Mouse (Mus musculus): ENCODE measurements at regions not wholly inside any gene's neighbourhood (a gene's known extent, or its start where the extent isn't known, plus 50 kb on each side); places are given as distances from the start of the nearest gene placed in this dataset.

GRCm38 (mm10) chr10:8071858-8072257, 115.8 kb upstream of the Tab2 start:
- DNase-seq: no peak

- DNase-seq: no peak
Measured at GRCm38 (mm10) chr10:8070472-8070871, 114.4 kb upstream of the Tab2 start.

- DNase-seq: no peak
Measured at GRCm38 (mm10) chr10:8066926-8067325, 110.9 kb upstream of the Tab2 start.

DNA sequence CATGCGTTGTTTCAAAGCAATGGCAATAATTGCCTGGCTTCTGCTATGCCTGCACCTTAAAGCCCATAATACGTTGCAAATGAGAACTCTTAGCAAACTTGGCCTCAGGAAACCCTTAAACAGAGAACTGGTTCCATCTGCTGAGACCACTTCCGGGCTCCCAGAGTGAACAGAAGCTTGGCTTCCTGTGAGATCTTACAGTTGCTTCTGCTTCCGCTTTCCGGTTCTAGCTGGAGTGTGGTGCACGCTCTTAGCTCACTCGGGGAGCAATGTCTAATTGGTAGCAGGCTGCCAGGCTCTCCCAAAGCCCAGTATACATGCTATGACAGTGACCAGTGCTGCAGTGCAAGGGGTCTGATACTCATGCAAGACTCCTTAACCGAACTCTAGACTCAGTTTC, 109.7 kb upstream of the Tab2 start:
- DNase-seq: no peak

GRCm38 (mm10) chr10:8064281-8064680, 108.3 kb upstream of the Tab2 start:
- DNase-seq: no peak

DNA sequence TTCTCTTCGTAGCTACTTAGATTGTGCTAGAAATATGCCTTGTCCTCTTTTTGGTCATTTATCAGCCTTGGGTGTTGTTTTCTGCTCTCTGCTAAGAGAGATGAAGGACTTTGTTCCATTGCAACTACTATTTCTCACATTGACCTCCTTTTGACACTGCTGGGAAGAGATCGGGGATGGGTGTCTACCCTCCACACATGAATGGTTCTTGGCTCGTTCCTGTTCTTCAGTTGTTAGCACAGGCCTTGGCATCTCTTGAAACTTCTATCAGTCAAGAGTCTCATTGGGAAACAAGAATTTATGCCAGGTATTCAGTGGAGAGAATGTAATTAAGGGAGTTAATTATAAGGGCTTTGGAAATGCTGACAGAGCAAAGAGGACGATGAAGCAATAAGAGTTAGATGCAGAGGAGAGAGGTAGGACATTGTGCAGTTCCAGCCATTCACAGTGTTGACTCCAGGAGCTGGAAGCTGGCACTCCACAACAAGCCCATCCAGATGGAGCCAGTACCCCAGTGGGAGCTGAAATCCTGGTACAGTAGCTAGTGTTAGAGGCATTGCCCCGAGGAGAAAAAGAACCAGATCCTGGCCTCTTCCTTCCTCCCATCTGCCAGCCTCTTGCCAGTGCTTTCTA, 107.5 kb upstream of the Tab2 start:
- peak in 1 of 2 experiments; percentile 9 for DNase-seq

DNA sequence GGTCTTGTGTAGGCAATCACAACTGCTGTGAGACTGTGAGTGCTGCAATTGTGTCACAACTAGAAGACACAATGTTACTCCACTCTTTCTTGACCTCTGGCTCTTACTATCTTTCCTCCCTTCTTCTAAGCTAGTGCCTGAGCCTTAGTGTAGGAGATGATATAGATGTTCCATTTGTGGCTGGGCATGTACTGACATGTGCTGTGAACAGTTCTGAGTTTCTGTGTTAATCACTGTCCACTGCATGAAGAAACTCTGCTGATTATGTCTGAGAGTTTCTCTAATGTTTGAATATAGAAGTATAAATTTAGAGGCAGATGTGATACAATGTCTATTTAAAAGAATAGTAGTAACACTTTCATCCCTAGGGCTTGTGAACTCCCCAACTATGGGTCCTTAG, 105.0 kb upstream of the Tab2 start:
- no peak for DNase-seq

DNA sequence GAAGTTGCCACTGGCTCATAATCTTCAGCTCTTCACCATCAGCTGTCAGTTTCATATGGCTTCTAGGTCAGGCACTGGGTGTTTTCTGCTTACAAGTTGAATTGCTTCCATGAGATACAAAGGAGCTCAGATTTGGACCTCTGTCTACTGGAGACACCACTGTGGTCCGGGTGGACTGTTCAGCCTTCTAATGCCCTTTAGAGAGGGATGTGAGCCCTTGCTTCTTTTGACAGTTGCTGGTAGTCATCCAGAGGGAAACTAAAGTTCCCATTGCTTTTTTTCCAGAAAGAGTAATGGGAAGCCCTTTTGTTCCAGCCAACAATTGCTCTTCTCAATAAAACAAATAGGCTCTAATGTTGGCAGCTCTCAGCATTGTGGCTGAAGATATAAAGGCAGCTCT, 103.7 kb upstream of the Tab2 start:
- DNase-seq: no peak

- DNase-seq: no peak
Measured at GRCm38 (mm10) chr10:8057855-8058254, 101.8 kb upstream of the Tab2 start.

- DNase-seq: no peak
Measured at GRCm38 (mm10) chr10:8055293-8055692, 99.3 kb upstream of the Tab2 start.

- DNase-seq: no peak
Measured at GRCm38 (mm10) chr10:8043416-8044163, 87.6 kb upstream of the Tab2 start.

GRCm38 (mm10) chr10:8042306-8042705, 86.3 kb upstream of the Tab2 start:
- no peak for DNase-seq

- no peak for DNase-seq
Measured at GRCm38 (mm10) chr10:8041790-8042189, 85.8 kb upstream of the Tab2 start.

DNA sequence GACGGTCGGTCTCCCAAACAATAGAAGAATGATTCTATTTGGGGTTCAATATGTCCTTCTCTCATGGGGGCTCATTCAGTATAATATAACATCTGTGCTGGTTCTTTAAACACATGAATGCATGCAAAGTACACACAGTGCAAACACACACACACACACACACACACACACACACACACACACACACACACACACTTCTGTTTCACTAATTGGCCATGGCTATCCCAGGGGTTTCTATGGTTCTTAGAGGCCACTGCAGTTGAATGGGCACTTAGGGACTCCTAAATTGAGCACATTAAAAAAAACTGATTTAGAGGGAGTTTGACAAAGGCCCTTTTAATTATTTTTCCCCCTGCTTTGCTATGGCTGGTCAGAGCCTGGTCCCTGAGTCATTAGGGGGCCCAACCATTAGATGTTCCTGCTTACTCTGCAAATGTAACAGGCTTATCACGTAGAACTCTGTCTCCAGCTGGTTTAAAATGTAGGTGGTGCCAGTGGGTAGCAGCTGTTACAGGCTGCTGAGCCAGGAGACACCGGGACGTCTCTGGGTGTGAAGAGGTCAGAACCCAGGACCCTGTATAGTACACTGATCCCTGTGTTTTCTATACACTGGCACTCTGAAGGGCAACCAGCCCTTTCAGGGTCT, 82.1 kb upstream of the Tab2 start:
- no peak for DNase-seq

- no peak for DNase-seq
Measured at GRCm38 (mm10) chr10:8036293-8036692, 80.3 kb upstream of the Tab2 start.

- no peak for DNase-seq
Measured at GRCm38 (mm10) chr10:8035310-8035709, 79.3 kb upstream of the Tab2 start.

- no peak for DNase-seq
Measured at GRCm38 (mm10) chr10:8032203-8032602, 76.2 kb upstream of the Tab2 start.

- DNase-seq: no peak
Measured at GRCm38 (mm10) chr10:8028840-8029239, 72.8 kb upstream of the Tab2 start.

- DNase-seq: no peak
Measured at GRCm38 (mm10) chr10:8027023-8027422, 71.0 kb upstream of the Tab2 start.

DNA sequence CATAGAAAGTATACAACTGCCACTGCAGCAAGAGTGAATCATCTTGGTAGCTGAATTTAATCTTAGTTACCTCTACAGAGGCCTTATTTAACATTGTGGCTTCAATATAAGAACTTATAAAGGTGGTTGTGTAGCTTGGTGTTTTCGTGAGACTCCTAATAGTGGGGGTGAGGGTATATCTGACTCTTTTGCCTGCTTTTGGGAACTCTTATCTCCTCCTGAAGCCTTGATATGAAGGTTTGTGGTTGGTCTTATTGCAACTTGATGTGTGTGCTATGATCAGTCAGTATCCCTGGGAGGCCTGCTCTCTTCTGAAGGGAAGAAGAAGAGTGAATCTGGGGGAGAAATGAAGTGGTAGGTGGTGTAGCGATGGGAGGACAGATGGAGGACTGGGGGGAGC, 67.7 kb upstream of the Tab2 start:
- no peak for DNase-seq

- DNase-seq: no peak
Measured at GRCm38 (mm10) chr10:8021971-8022370, 65.9 kb upstream of the Tab2 start.

DNA sequence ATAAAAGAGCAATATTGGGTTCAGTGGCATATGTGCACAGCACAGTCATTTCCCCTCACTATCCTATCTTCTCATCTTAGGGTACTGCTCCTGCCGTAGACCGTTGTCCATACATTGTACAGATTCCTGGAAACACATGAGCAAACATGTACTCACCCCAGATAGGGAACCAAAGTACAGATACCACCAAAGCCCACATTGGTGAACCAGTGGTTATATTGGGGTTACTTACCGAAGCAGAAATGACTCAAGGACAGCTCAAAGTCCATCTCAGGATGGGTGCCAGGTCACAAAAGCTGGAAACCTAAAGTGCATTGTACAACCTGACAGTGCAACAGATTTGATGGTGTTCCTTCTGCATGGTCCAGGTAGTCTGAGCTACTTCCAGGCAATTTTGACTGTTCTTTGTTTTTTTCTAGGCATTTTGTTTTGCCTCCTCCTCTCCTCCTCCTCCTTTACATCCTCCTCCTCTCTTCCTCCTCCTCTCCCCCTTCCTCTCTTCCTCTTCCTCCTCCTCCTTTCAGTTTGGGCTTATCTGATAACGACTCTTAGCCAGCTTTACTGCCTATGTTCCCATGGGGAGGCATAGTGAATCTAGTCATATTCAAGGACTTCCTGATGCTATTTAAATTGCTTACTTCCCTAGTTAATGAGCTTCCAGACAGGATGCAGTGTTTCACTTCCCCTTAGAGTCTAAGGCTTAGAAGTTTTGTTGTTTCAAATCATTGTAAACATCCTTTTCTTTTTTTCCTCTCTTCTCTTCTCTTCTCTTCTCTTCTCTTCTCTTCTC, 65.1 kb upstream of the Tab2 start:
- no peak for DNase-seq

DNA sequence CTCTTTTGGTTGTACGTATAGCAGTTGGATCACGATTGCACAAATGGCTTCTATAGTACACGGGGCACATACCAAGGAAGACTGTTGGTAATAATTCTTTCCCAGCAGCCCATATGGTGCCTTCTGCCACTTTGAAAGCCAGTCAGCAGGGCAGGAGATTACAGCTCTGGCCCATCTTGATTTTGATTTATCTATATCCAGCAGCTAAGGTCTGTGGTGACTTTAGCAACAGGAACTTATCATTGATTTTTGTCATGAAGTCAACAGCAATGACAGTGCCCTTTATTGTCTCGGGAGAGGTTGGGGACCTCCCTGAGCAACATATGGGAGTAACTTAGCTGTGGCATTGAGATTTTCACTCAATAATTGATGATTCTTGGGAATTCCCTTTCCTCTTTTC, 64.1 kb upstream of the Tab2 start:
- DNase-seq: no peak
